Mouse (Mus musculus): ENCODE results near the gene Bcl11b. TPM values are rescaled to one million over a fixed set of nuclear protein-coding genes. Genes with fewer than 3 reads are reported as not detected.

Bcl11b gene
- total RNA-seq (2014; rRNA removed) (103 and 122 TPM in 2 replicates), polyA plus RNA-seq (2015; fragmentation: Nextera tagmentation; extraction: Ambion mirVana) (45.4 and 70.1 TPM in 2 replicates)

- DNase-seq = peak; percentile 30
- WGBS = under 1% methylated on average over 19 of the region's 19 CpGs
- peaks cover 4% of the 10 kb centered on the region; the same call in 1 of the 2 replicates for H3K4me1 ChIP-seq (ENCODE audit: insufficient read depth)
Observed at GRCm38 (mm10) chr12:108003483-108003882, at the start of gene Bcl11b. Gene Bcl11b (minus strand): TSS chr12:108003602.

GRCm38 (mm10) chr12:108050996-108051395 lies 47.6 kb upstream of the Bcl11b start:
- no peak overlapping the region for H3K27ac ChIP-seq (ENCODE audit: low read depth, low read length)
- WGBS = 78% methylated on average over 7 of the region's 7 CpGs
- no peaks in the 10 kb centered on the region for H3K4me1 ChIP-seq (ENCODE audit: insufficient read depth)
- H3K36me3 ChIP-seq (ENCODE audit: insufficient read depth) = no peaks in the 10 kb centered on the region
- TF ChIP-seq CTCF (IDR thresholded peaks at IDR 0.05; ENCODE audit: low read depth) = no peak
- no peak overlapping the region for H3K9ac ChIP-seq
- no peak overlapping the region for H3K4me3 ChIP-seq (ENCODE audit: low read depth, low read length)
- no peak overlapping the region for H3K4me2 ChIP-seq (ENCODE audit: low read depth)
- no peaks in the 10 kb centered on the region for H3K9me3 ChIP-seq (ENCODE audit: low read length)
- DNase-seq = no peak
- ATAC-seq = no peak
- H3K27me3 ChIP-seq (ENCODE audit: insufficient read depth, low read length) = no peaks in the 10 kb centered on the region

More at GRCm38 (mm10) chr12:108003483-108003882, at the start of gene Bcl11b:
- H3K36me3 ChIP-seq (ENCODE audit: insufficient read depth) = no peaks in the 10 kb centered on the region
- peak within 1 kb of the TSS; percentile 97 for H3K27ac ChIP-seq (ENCODE audit: low read depth, low read length)
- peak within 1 kb of the TSS; percentile 75 for H3K4me3 ChIP-seq (ENCODE audit: low read depth, low read length)
- no peak for TF ChIP-seq CTCF (IDR thresholded peaks at IDR 0.05; ENCODE audit: low read depth)
- no peaks in the 10 kb centered on the region for H3K27me3 ChIP-seq (ENCODE audit: insufficient read depth, low read length)
- H3K9me3 ChIP-seq (ENCODE audit: low read length) = no peaks in the 10 kb centered on the region
- peak within 1 kb of the TSS; percentile 88 for H3K4me2 ChIP-seq (ENCODE audit: low read depth)
- peak within 1 kb of the TSS; percentile 92 for H3K9ac ChIP-seq
- no peak for ATAC-seq

GRCm38 (mm10) chr12:108049625-108050024 lies 46.2 kb upstream of the Bcl11b start:
- Histone ChIP-seq H3K4me1 (ENCODE audit: insufficient read depth) (no peaks in the 10 kb centered on the region), H3K9ac (no peak overlapping the region), H3K36me3 (ENCODE audit: insufficient read depth) (no peaks in the 10 kb centered on the region), H3K4me2 (ENCODE audit: low read depth) (no peak overlapping the region), H3K4me3 (ENCODE audit: low read depth, low read length) (no peak overlapping the region), H3K9me3 (ENCODE audit: low read length) (no peaks in the 10 kb centered on the region), H3K27me3 (ENCODE audit: insufficient read depth, low read length) (no peaks in the 10 kb centered on the region), H3K27ac (ENCODE audit: low read depth, low read length) (0 out of 2 replicates have a peak overlapping the region, but pooled peaks have one; percentile 35)
- ATAC-seq (peak; percentile 50; the same call in 1 of the 2 replicates), DNase-seq (peak; percentile 59)
- no peak for TF ChIP-seq CTCF (IDR thresholded peaks at IDR 0.05; ENCODE audit: low read depth)
- WGBS = 66% methylated on average over 13 of the region's 13 CpGs

GRCm38 (mm10) chr12:108042239-108042571 lies 38.8 kb upstream of the Bcl11b start:
- no peak for TF ChIP-seq CTCF (IDR thresholded peaks at IDR 0.05; ENCODE audit: low read depth)
- Histone ChIP-seq H3K27me3 (ENCODE audit: insufficient read depth, low read length) (no peaks in the 10 kb centered on the region), H3K9me3 (ENCODE audit: low read length) (no peaks in the 10 kb centered on the region), H3K36me3 (ENCODE audit: insufficient read depth) (no peaks in the 10 kb centered on the region), H3K9ac (no peak overlapping the region), H3K27ac (ENCODE audit: low read depth, low read length) (no peak overlapping the region), H3K4me2 (ENCODE audit: low read depth) (no peak overlapping the region), H3K4me3 (ENCODE audit: low read depth, low read length) (no peak overlapping the region), H3K4me1 (ENCODE audit: insufficient read depth) (no peaks in the 10 kb centered on the region)
- DNase-seq (no peak), ATAC-seq (no peak)
- 74% methylated on average over 3 of the region's 3 CpGs for whole genome bisulfite sequencing

- no peak overlapping the region for H3K9ac ChIP-seq
- H3K36me3 ChIP-seq (ENCODE audit: insufficient read depth) = no peaks in the 10 kb centered on the region
- WGBS = 46% methylated on average over 12 of the region's 12 CpGs
- H3K27ac ChIP-seq (ENCODE audit: low read depth, low read length) = no peak overlapping the region
- no peaks in the 10 kb centered on the region for H3K9me3 ChIP-seq (ENCODE audit: low read length)
- DNase-seq = peak; percentile 70
- peak; percentile 75 for TF ChIP-seq CTCF (IDR thresholded peaks at IDR 0.05; ENCODE audit: low read depth)
- H3K4me3 ChIP-seq (ENCODE audit: low read depth, low read length) = no peak overlapping the region
- H3K4me1 ChIP-seq (ENCODE audit: insufficient read depth) = no peaks in the 10 kb centered on the region
- H3K27me3 ChIP-seq (ENCODE audit: insufficient read depth, low read length) = no peaks in the 10 kb centered on the region
- H3K4me2 ChIP-seq (ENCODE audit: low read depth) = no peak overlapping the region
- ATAC-seq = peak; percentile 43; the same call in 1 of the 2 replicates
Observed at GRCm38 (mm10) chr12:108041571-108042238, 38.3 kb upstream of the Bcl11b start.

GRCm38 (mm10) chr12:108037446-108037845 lies 34.0 kb upstream of the Bcl11b start:
- DNase-seq (no peak), ATAC-seq (no peak)
- Histone ChIP-seq H3K4me1 (ENCODE audit: insufficient read depth) (no peaks in the 10 kb centered on the region), H3K4me2 (ENCODE audit: low read depth) (no peak overlapping the region), H3K4me3 (ENCODE audit: low read depth, low read length) (no peak overlapping the region), H3K9ac (no peak overlapping the region), H3K27me3 (ENCODE audit: insufficient read depth, low read length) (no peaks in the 10 kb centered on the region), H3K9me3 (ENCODE audit: low read length) (no peaks in the 10 kb centered on the region), H3K36me3 (ENCODE audit: insufficient read depth) (no peaks in the 10 kb centered on the region), H3K27ac (ENCODE audit: low read depth, low read length) (no peak overlapping the region)
- TF ChIP-seq CTCF (IDR thresholded peaks at IDR 0.05; ENCODE audit: low read depth) = no peak
- 67% methylated on average over 6 of the region's 6 CpGs for WGBS

- DNase-seq (no peak), ATAC-seq (no peak)
- Histone ChIP-seq H3K9ac (no peak overlapping the region), H3K27ac (ENCODE audit: low read depth, low read length) (no peak overlapping the region), H3K4me3 (ENCODE audit: low read depth, low read length) (no peak overlapping the region), H3K4me2 (ENCODE audit: low read depth) (no peak overlapping the region), H3K27me3 (ENCODE audit: insufficient read depth, low read length) (no peaks in the 10 kb centered on the region), H3K36me3 (ENCODE audit: insufficient read depth) (no peaks in the 10 kb centered on the region), H3K9me3 (ENCODE audit: low read length) (no peaks in the 10 kb centered on the region), H3K4me1 (ENCODE audit: insufficient read depth) (no peaks in the 10 kb centered on the region)
- no peak for TF ChIP-seq CTCF (IDR thresholded peaks at IDR 0.05; ENCODE audit: low read depth)
- WGBS = 81% methylated on average over 13 of the region's 13 CpGs
Observed at GRCm38 (mm10) chr12:108035412-108036078, 32.1 kb upstream of the Bcl11b start.

All from forebrain, postnatal 0 days (tissue).